Mouse (Mus musculus) midbrain, postnatal 0 days (tissue): ENCODE measurements around the gene Mettl21c. TPM values are rescaled to one million over a fixed set of nuclear protein-coding genes. Genes with fewer than 3 reads are reported as not detected.

Experiments
- ATAC-seq: fragments of 200-750 bp; cut with Nextera tagmentation; 2 replicates; pipeline ENCODE4 v1.8.0; 2017; ENCODE audit warnings: moderate number of reproducible peaks, mild to moderate bottlenecking, moderate TSS enrichment, moderate library complexity; ENCODE audit not compliant: low FRiP score
- DNase-seq: peaks from one replicate; pipeline ENCODE4 v3.0.0-alpha.2; 2015; ENCODE audit warnings: low spot score
- H3K27ac ChIP-seq: fragments of 300-500 bp; sonication (generic); 2 replicates; pipeline ENCODE4 v1.5.1; 2014; ENCODE audit warnings: low read depth, mild to moderate bottlenecking, low read length, mixed read lengths
- H3K27me3 ChIP-seq: fragments of 300-500 bp; sonication (generic); 2 replicates; pipeline ENCODE4 v1.6.1; 2014; ENCODE audit warnings: low read length, control low read depth, mixed read lengths; ENCODE audit not compliant: insufficient read depth
- H3K36me3 ChIP-seq: fragments of 300-500 bp; sonication (generic); 2 replicates; pipeline ENCODE4 v1.6.1; 2014; ENCODE audit warnings: low read length, control low read depth, mixed read lengths; ENCODE audit not compliant: insufficient read depth
- H3K4me1 ChIP-seq: fragments of 300-500 bp; sonication (generic); 2 replicates; pipeline ENCODE4 v1.6.1; 2014; ENCODE audit warnings: mild to moderate bottlenecking, control low read depth, antibody characterized with exemption, low read length, mixed read lengths; ENCODE audit not compliant: insufficient read depth
- H3K4me2 ChIP-seq: fragments of 300-500 bp; sonication (generic); 2 replicates; pipeline ENCODE4 v1.6.1; 2014; ENCODE audit warnings: low read depth, mild to moderate bottlenecking, low read length, mixed read lengths; ENCODE audit not compliant: poor library complexity, severe bottlenecking
- H3K4me3 ChIP-seq: fragments of 300-500 bp; sonication (generic); 2 replicates; pipeline ENCODE4 v1.5.1; 2014; ENCODE audit warnings: low read depth, mild to moderate bottlenecking, low read length, moderate library complexity
- H3K9ac ChIP-seq: fragments of 300-500 bp; sonication (generic); replicated peaks from 2 replicates; pipeline ENCODE4 v1.6.1; 2014; ENCODE audit warnings: mild to moderate bottlenecking, low read length, moderate library complexity, mixed read lengths; ENCODE audit not compliant: poor library complexity, severe bottlenecking
- H3K9me3 ChIP-seq: fragments of 300-500 bp; sonication (generic); 2 replicates; pipeline ENCODE4 v1.6.1; 2016; ENCODE audit warnings: low read length, control low read depth
- CTCF ChIP-seq: IDR thresholded peaks from 2 replicates; pipeline ENCODE4 v1.5.1; 2016; ENCODE audit warnings: antibody characterized with exemption, mild to moderate bottlenecking
- WGBS: fragments of 180-500 bp; shearing (Covaris S2); extraction: QIAGEN DNeasy Blood & Tissue Kit; methylation state at CpG from one replicate; pipeline ENCODE4 v1.1.7; 2014; 5-methylcytosine and 5-hydroxymethylcytosine counted together
- polyA plus RNA-seq: library from polyadenylated mRNA; unstranded; fragments of >200 nt; fragmentation: Nextera tagmentation; extraction: Ambion mirVana; gene quantifications from 2 replicates; pipeline ENCODE4 v1.2.1, GENCODE M21; 2015
- total RNA-seq: library from RNA; depleted of rRNA; stranded (reverse); fragments of >200 nt; gene quantifications from 2 replicates; pipeline ENCODE4 v1.2.3, GENCODE M21; 2014

The Mettl21c gene
- total and polyA plus RNA-seq, 2 experiments from 2014 or later: 0.88 to 2.9 TPM

- Histone ChIP-seq H3K9ac (peak overlapping the region; percentile 50), H3K36me3 (no peaks in the 10 kb centered on the region), H3K4me3 (peak overlapping the region; percentile 42), H3K4me2 (peak overlapping the region; percentile 68), H3K9me3 (no peaks in the 10 kb centered on the region), H3K27ac (peak overlapping the region; percentile 52), H3K27me3 (no peaks in the 10 kb centered on the region), H3K4me1 (no peaks in the 10 kb centered on the region)
- DNase-seq (no peak), ATAC-seq (peak; percentile 85)
- 0% methylated on average over 6 of the region's 6 CpGs for WGBS
- no peak for TF ChIP-seq CTCF
These were observed 22.7 kb upstream of the Mettl21c start for GRCm38 (mm10) chr1:44042555-44042915.

GRCm38 (mm10) chr1:44041797-44042554 lies 22.1 kb upstream of the Mettl21c start:
- H3K27ac ChIP-seq: peak overlapping the region; percentile 52
- no peaks in the 10 kb centered on the region for H3K4me1 ChIP-seq
- peak; percentile 94 for TF ChIP-seq CTCF
- H3K9ac ChIP-seq: peak overlapping the region; percentile 50
- H3K9me3 ChIP-seq: no peaks in the 10 kb centered on the region
- no peaks in the 10 kb centered on the region for H3K36me3 ChIP-seq
- ATAC-seq (peak; percentile 87), DNase-seq (peak; percentile 89)
- H3K4me2 ChIP-seq: peak overlapping the region; percentile 68
- no peaks in the 10 kb centered on the region for H3K27me3 ChIP-seq
- H3K4me3 ChIP-seq: peak overlapping the region; percentile 42
- WGBS: 1% methylated on average over 17 of the region's 17 CpGs

GRCm38 (mm10) chr1:44032948-44033347 lies 13.1 kb upstream of the Mettl21c start:
- no peak overlapping the region for H3K4me2 ChIP-seq
- no peaks in the 10 kb centered on the region for H3K4me1 ChIP-seq
- DNase-seq (no peak), ATAC-seq (no peak)
- H3K36me3 ChIP-seq: no peaks in the 10 kb centered on the region
- no peaks in the 10 kb centered on the region for H3K9me3 ChIP-seq
- no peaks in the 10 kb centered on the region for H3K27me3 ChIP-seq
- no peak for TF ChIP-seq CTCF
- no peak overlapping the region for H3K9ac ChIP-seq
- no peak overlapping the region for H3K4me3 ChIP-seq
- no peak overlapping the region for H3K27ac ChIP-seq
- WGBS: 90% methylated on average over 5 of the region's 5 CpGs

- TF ChIP-seq CTCF: no peak
- WGBS: 71% methylated on average over 2 of the region's 2 CpGs
These were observed 12.4 kb upstream of the Mettl21c start for GRCm38 (mm10) chr1:44032213-44032612.

GRCm38 (mm10) chr1:44027651-44028050 lies 7.8 kb upstream of the Mettl21c start:
- ATAC-seq: no peak
- no peak overlapping the region for H3K9ac ChIP-seq

More at GRCm38 (mm10) chr1:44032213-44032612, 12.4 kb upstream of the Mettl21c start:
- no peak for DNase-seq
- Histone ChIP-seq H3K27ac (no peak overlapping the region), H3K4me2 (no peak overlapping the region), H3K36me3 (no peaks in the 10 kb centered on the region), H3K4me1 (no peaks in the 10 kb centered on the region), H3K9me3 (no peaks in the 10 kb centered on the region), H3K27me3 (no peaks in the 10 kb centered on the region), H3K9ac (no peak overlapping the region), H3K4me3 (no peak overlapping the region)
- ATAC-seq: no peak

GRCm38 (mm10) chr1:44022656-44023055 lies 2.8 kb upstream of the Mettl21c start:
- DNase-seq: no peak
- Histone ChIP-seq H3K27ac (no peak overlapping the region), H3K36me3 (no peaks in the 10 kb centered on the region), H3K4me3 (no peak overlapping the region), H3K9me3 (no peaks in the 10 kb centered on the region), H3K4me1 (no peaks in the 10 kb centered on the region), H3K9ac (no peak overlapping the region), H3K4me2 (no peak overlapping the region), H3K27me3 (no peaks in the 10 kb centered on the region)
- WGBS: 92% methylated on average over 1 of the region's 1 CpGs
- no peak for TF ChIP-seq CTCF
- no peak for ATAC-seq

More at GRCm38 (mm10) chr1:44027651-44028050, 7.8 kb upstream of the Mettl21c start:
- H3K9me3 ChIP-seq: no peaks in the 10 kb centered on the region
- no peaks in the 10 kb centered on the region for H3K36me3 ChIP-seq
- H3K27ac ChIP-seq: no peak overlapping the region
- H3K4me1 ChIP-seq: no peaks in the 10 kb centered on the region
- no peak overlapping the region for H3K4me3 ChIP-seq
- DNase-seq: no peak
- no peak for TF ChIP-seq CTCF
- H3K4me2 ChIP-seq: no peak overlapping the region
- 52% methylated on average over 1 of the region's 1 CpGs for WGBS
- H3K27me3 ChIP-seq: no peaks in the 10 kb centered on the region
